ENCODE assay signal across 8 mouse cellular contexts in genomic region chr17:62458964-62459363, GRCm38 (mm10).
DNase-seq lines count a peak whose midpoint lies in the region.

No protein-coding gene starts in this region.

- intact Hi-C loops in heart, postnatal 10 days (cut with DNase I) = no loop called here

- DNase-seq in gastrocnemius, adult 18-20 months (ENCODE audit: low spot score) = peak; percentile 52
- DNase-seq in gastrocnemius, postnatal 25 days = no peak
- peak; percentile 47 for DNase-seq in MEL-GATA-1-ER (ENCODE audit: extremely low read depth, low read depth)
- peak; percentile 78 to 82 for DNase-seq in cerebellum, postnatal 14 days
- DNase-seq in heart, postnatal 10 days = peak; percentile 70 to 79
- peak; percentile 40 to 69 for DNase-seq in layer of hippocampus, postnatal 25 days (ENCODE audit: extremely low spot score in 1 of 2, low spot score in 1 of 2)
- DNase-seq in mesoderm, embryonic 11.5 days (ENCODE audit: low read depth, low spot score) = peak; percentile 77
- DNase-seq in thymus, postnatal 25 days = peak; percentile 39
